Mouse (Mus musculus) E14TG2a.4 (cell line): ENCODE measurements around the gene Rab11fip4.

Experiments
- H3K27me3 ChIP-seq: 2 replicates; pipeline ENCODE4 v1.6.1; 2014; ENCODE audit warnings: low read length, control low read depth; ENCODE audit not compliant: insufficient read depth
- H3K36me3 ChIP-seq: 2 replicates; pipeline ENCODE4 v1.6.1; 2014; ENCODE audit warnings: low read length, control low read depth; ENCODE audit not compliant: insufficient read depth
- H3K4me1 ChIP-seq: replicated peaks from 2 replicates; pipeline ENCODE4 v1.6.1; 2014; ENCODE audit warnings: low read depth, low read length, control low read depth
- H3K4me3 ChIP-seq: replicated peaks from 2 replicates; pipeline ENCODE4 v1.5.1; 2014; ENCODE audit warnings: mild to moderate bottlenecking, low read length
- H3K9me3 ChIP-seq: 2 replicates; pipeline ENCODE4 v1.6.1; 2014; ENCODE audit warnings: low read length, control low read depth
- CTCF ChIP-seq: conservative IDR thresholded peaks from 2 replicates; pipeline ENCODE4 v1.5.1; 2014; ENCODE audit warnings: low read length
- NANOG ChIP-seq: IDR thresholded peaks from 2 replicates; pipeline ENCODE4 v1.6.1; 2014; ENCODE audit warnings: borderline replicate concordance, low read length, mixed read lengths
- POU5F1 ChIP-seq: IDR thresholded peaks from 2 replicates; pipeline ENCODE4 v1.6.1; 2014; ENCODE audit warnings: low read length, borderline replicate concordance

Rab11fip4 gene

GRCm38 (mm10) chr11:79610454-79610853 is 19.4 kb downstream of the Rab11fip4 start:
- no peaks in the 10 kb centered on the region for H3K9me3 ChIP-seq
- no peak for TF ChIP-seq NANOG
- no peak for TF ChIP-seq POU5F1
- no peak for TF ChIP-seq CTCF
- H3K4me3 ChIP-seq = no peak overlapping the region
- H3K27me3 ChIP-seq = peaks cover 3% of the 10 kb centered on the region; the same call in 1 of the 2 replicates
- peaks cover 65% of the 10 kb centered on the region for H3K4me1 ChIP-seq
- H3K36me3 ChIP-seq = no peaks in the 10 kb centered on the region

DNA sequence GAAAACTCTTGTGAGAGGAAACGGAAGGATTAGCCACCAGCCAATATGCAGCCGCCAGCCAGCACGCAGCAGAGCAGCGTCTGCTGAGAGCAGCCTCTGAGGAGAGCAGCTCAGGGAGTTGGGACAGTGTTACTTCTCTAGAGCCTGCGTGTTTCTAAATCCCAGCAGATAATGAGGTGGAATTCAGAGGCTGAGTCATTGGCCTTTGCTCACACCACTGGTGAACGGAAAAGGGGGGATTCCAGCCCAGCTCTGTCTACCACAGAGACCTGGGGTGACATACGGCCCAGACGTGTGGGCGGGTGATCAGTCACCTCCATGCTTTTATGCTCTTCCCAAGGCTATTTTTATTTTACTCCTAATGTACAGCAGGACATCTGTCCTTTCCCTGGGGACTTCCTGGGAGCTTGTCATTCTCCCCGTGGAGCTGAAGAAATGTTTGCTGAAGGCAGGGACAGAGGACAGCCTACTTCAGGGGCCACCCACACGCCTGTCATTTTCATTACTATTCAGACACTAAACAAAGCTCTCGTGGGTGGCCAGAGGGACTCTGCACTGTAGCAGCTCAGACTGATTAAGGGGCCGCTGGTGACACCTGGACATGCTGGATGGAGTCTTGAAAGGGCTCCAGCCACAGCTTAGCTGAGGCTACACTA is 20.1 kb downstream of the Rab11fip4 start:
- Histone ChIP-seq H3K9me3 (no peaks in the 10 kb centered on the region), H3K27me3 (peaks cover 3% of the 10 kb centered on the region; the same call in 1 of the 2 replicates), H3K4me3 (no peak overlapping the region), H3K4me1 (peaks cover 66% of the 10 kb centered on the region), H3K36me3 (no peaks in the 10 kb centered on the region)
- TF ChIP-seq CTCF = no peak
- TF ChIP-seq POU5F1 = no peak
- TF ChIP-seq NANOG = no peak

DNA sequence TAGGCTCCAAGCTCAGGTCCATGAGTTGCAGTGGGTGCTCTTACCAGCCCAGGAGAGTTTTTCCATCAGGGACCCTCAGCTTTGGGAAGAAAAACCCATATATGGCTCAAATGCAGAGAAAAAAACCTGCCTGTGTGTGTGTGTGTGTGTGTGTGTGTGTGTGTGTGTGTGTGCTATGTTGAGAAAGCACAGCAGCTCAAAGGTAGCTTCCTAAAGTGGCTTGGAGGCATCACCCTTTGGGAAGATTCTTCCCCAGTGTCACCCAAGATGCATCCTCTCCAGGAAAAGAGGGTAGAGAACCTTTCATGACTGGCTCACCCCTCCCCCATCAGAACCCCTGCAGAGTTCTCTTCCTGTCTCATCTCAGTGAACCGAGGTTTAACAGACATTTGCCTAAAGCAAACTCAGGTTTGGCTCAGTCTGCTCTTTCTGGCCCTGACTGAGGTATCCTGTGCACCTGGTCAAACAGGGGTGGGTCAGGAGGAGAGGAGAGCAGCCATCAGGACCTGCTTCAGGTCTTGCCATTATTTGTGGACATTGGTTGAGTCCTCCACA is 21.1 kb downstream of the Rab11fip4 start:
- Histone ChIP-seq H3K4me1 (peaks cover 64% of the 10 kb centered on the region), H3K4me3 (no peak overlapping the region), H3K9me3 (no peaks in the 10 kb centered on the region), H3K27me3 (peaks cover 3% of the 10 kb centered on the region; the same call in 1 of the 2 replicates), H3K36me3 (no peaks in the 10 kb centered on the region)
- TF ChIP-seq POU5F1 (no peak), CTCF (no peak), NANOG (no peak)

GRCm38 (mm10) chr11:79613084-79613483 is 22.1 kb downstream of the Rab11fip4 start:
- H3K4me1 ChIP-seq = peaks cover 64% of the 10 kb centered on the region
- H3K27me3 ChIP-seq = peaks cover 3% of the 10 kb centered on the region; the same call in 1 of the 2 replicates
- TF ChIP-seq NANOG (no peak), CTCF (no peak), POU5F1 (no peak)
- no peaks in the 10 kb centered on the region for H3K9me3 ChIP-seq
- H3K36me3 ChIP-seq = no peaks in the 10 kb centered on the region
- H3K4me3 ChIP-seq = no peak overlapping the region

GRCm38 (mm10) chr11:79613711-79614110 is 22.7 kb downstream of the Rab11fip4 start:
- TF ChIP-seq CTCF (no peak), NANOG (no peak)
- peaks cover 3% of the 10 kb centered on the region; the same call in 1 of the 2 replicates for H3K27me3 ChIP-seq
- H3K4me1 ChIP-seq = peaks cover 64% of the 10 kb centered on the region
- H3K9me3 ChIP-seq = no peaks in the 10 kb centered on the region
- H3K4me3 ChIP-seq = peak overlapping the region; percentile 21; the same call in 1 of the 2 replicates
- no peaks in the 10 kb centered on the region for H3K36me3 ChIP-seq

DNA sequence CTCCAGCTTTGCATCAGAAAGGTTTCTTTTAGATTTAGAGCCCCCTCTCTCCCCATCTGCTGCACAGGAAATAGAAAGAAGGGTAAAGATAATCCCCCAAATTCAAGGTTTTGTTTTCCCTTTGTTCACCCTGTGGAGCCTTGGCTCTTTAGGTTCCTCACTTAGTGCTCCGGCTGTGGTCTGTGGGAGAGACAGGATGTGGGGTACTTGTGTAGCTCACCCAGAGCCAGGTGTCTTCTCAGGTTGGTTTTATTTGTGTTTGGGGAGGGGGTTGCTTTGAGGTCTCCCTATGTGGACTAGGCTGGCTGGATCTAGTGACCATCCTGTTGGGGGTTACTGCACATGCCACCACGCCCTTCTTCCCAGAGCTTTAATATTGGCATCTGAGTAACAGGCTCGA is 23.9 kb downstream of the Rab11fip4 start:
- Histone ChIP-seq H3K4me3 (0 out of 2 replicates have a peak overlapping the region, but pooled peaks have one; percentile 13), H3K27me3 (peaks cover 3% of the 10 kb centered on the region; the same call in 1 of the 2 replicates), H3K36me3 (no peaks in the 10 kb centered on the region), H3K4me1 (peaks cover 64% of the 10 kb centered on the region), H3K9me3 (no peaks in the 10 kb centered on the region)
- TF ChIP-seq CTCF (no peak), POU5F1 (no peak), NANOG (no peak)

DNA sequence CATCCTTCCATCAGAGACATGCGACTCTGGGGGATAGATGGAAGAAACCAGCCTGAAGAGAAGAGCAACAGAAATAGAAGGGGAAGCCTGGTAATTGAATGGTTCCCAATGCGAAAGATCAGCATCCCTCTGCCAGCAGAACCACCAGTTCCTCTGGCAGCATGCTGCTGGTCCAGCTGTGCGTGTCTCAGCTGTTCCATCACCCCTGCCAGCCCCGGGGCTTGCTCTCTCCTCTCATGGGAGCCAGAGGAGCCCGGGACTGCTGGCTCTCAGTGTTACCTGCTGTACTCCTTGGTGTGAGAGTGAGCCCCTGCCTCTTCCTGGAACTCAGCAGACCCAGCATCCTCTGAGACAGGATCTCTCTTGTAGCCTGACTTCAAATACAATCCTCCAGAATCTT is 24.9 kb downstream of the Rab11fip4 start:
- H3K36me3 ChIP-seq = peaks cover 1% of the 10 kb centered on the region; the same call in 1 of the 2 replicates
- H3K27me3 ChIP-seq = no peaks in the 10 kb centered on the region
- peaks cover 57% of the 10 kb centered on the region for H3K4me1 ChIP-seq
- no peak for TF ChIP-seq CTCF
- TF ChIP-seq POU5F1 = no peak
- TF ChIP-seq NANOG = no peak
- no peaks in the 10 kb centered on the region for H3K9me3 ChIP-seq
- H3K4me3 ChIP-seq = no peak overlapping the region

GRCm38 (mm10) chr11:79617991-79618390 is 27.0 kb downstream of the Rab11fip4 start:
- no peak for TF ChIP-seq POU5F1
- no peak for TF ChIP-seq CTCF
- TF ChIP-seq NANOG = no peak
- H3K9me3 ChIP-seq = no peaks in the 10 kb centered on the region
- no peak overlapping the region for H3K4me3 ChIP-seq
- peaks cover 36% of the 10 kb centered on the region for H3K4me1 ChIP-seq
- peaks cover 5% of the 10 kb centered on the region; the same call in 1 of the 2 replicates for H3K36me3 ChIP-seq
- H3K27me3 ChIP-seq = no peaks in the 10 kb centered on the region
